In genomic region chr5:98782066-98782465, GRCm38 (mm10) we compare ENCODE assay signal across 13 mouse cellular contexts.
"Had no signal": no experiment of that assay in that cellular context is flagged by ENCODE, and none has a peak within 500 bp of the region (broad histone marks: within the 10 kb centered on the region; RNA-seq: fewer than 3 reads in every experiment).

No protein-coding gene starts in this region.

- DNase-seq: gastrocnemius, postnatal 14 days; gastrocnemius, postnatal 36 days; heart, adult 11 months; heart, adult 2 months; heart, postnatal 14 days; heart, postnatal 36 days; kidney, adult 11 months; kidney, adult 2 months; kidney, adult 9 months; kidney, postnatal 14 days; kidney, postnatal 36 days; layer of hippocampus, postnatal 36 days; liver had no signal
